Mouse (Mus musculus) heart, adult 8-10 months (tissue): ENCODE data around the gene Stub1. TPM values are rescaled to one million over a fixed set of nuclear protein-coding genes. Genes with fewer than 3 reads are reported as not detected.
A peak's percentile ranks its signal among the peaks of the same experiment; 100 is the strongest.
"Not testable (repeated sequence)": the region's sequence is repeated elsewhere in the genome, so short reads cannot be mapped to it uniquely, and the experiment has no call there.

Source experiments
- DNase-seq: peaks from one replicate; pipeline ENCODE4 v3.0.0; 2022; ENCODE audit warnings: low spot score
- total RNA-seq, 4 experiments: library from RNA; stranded (reverse); gene quantifications; 2 replicates each; pipeline ENCODE4 v1.2.4; 2022

Gene Stub1
- 100 to 1,000 TPM; 129 to 137 (median 130) TPM for total RNA-seq

DNA sequence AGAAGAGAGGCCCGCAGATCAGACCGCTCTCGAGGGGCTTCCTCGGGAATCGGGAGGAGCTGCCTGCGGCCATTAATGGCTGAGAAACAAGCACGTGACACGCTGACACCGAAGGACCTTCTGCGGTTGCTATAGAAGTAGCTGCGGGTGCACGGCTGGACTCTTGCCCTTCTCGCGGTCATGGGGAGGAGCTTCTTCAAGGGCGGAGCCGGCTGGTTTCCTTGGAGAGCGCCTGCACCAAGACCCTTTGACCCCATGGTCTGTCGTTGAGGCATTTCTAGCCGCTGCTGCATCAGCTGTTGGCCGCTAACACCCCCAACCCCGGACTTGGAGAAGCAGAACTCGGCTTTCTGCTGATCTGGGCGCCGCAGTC, at the start of gene Stub1:
Gene Stub1 (minus strand): TSS at position 114 of the 373 bp plus-strand sequence.
- peak; percentile 92 for DNase-seq

DNA sequence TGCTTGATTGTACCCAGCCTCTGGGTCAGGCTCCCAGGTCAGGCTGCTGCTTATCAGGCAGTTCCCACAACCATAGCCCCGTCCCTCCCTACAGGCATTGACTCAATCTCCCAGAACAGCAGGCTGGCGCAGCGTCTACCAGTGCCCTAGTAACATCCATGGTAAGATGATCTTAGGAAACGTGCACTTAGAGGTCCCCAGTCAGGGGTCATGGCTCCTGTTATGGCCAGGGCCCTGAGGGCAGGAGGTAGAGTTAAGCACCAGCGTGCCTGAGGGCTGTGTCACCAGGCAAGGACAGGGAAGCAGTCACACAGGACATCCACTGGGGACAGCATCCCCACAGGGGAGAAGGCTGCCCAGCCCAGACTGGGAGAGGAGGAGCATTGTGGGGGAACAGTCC, 49.1 kb upstream of the Stub1 start:
- DNase-seq = no peak

DNA sequence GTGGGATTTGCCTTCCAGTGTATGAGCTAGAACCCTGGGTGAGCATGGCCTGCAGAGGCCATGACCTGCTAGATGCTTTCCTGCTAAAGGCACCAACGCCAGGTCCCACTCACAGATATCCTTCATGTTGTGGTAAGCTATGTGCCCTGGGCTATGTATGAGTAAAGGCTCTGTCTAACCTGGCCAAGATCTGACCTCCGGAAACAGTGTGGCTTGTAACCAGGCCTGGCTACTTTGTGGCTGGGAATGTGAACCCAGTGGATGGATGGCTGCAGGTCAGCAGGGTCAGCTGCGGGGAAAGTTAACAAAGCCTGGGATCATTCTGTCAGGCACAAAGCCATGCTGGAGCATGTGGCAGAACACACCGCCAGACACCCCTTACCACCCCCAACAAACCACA, 48.5 kb upstream of the Stub1 start:
- DNase-seq = no peak

DNA sequence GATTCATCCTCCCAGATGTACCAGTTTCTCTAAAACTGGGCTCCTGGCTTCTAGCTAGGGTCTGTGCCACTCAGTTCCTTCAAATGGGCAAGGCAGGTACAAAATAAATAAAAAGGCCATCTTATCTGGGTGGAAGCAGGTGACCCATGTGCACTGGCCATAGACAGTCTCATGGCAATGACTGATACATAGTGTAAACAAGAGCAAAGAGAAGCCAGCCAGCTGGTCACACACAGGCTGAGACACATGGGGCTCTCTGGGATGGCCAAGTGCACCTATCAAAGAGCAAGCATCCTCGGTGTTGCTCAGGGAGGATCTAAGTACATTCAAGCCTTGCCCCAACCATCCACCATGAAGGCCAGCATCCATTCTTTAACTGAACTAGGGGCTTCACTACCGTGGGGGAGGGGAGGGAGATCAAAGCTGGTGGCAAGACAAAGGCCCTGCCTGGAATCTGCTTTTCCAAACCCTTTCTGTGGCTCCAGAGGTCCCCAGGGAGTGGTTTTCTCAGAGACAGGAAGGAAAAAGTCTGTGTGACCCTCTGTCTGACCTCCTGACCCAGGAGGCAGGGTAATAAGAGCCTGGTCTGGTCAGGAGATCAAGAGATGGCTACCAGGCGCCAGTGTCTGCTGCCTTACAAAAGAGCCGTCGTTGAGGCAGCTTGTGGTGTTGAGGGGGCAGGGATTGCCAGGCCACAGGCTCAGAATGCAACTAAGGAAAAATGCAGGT, 47.9 kb upstream of the Stub1 start:
- DNase-seq = no peak

GRCm38 (mm10) chr17:25880196-25880910, 47.1 kb upstream of the Stub1 start, which contains the start of gene Wfikkn1:
TSS of gene Wfikkn1 (minus strand) at chr17:25880858.
- DNase-seq = no peak

GRCm38 (mm10) chr17:25879750-25880149, 46.5 kb upstream of the Stub1 start:
- no peak for DNase-seq

- DNase-seq = no peak
Observed at GRCm38 (mm10) chr17:25879261-25879660, 46.1 kb upstream of the Stub1 start.

DNA sequence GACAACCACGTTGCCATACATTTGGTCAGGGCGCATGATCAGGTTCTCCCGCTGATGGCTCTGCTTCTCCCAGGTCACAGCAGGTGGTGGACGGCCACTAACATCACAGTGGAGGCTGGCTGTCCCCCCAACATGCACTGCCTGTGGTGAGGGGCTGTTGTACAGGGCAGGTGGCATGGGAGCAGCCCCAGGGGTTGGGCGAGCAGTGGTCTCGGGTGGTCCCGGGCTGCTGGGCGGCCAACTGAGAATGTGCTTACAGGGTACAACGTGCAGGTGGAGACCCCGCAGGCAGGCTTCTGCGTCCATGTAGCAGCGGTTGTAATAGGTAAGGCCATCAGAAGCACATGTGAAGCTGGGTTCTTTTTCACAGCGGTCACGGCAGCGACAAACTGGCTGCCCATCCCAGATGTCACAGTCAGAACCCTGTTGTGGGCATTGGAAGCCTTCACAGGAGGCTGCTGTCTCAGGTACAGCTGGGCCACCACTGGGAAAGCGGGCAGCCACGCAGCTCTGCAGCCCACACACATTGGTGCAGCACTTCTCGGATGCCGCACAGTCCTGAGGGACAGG, 45.5 kb upstream of the Stub1 start:
- no peak for DNase-seq

DNA sequence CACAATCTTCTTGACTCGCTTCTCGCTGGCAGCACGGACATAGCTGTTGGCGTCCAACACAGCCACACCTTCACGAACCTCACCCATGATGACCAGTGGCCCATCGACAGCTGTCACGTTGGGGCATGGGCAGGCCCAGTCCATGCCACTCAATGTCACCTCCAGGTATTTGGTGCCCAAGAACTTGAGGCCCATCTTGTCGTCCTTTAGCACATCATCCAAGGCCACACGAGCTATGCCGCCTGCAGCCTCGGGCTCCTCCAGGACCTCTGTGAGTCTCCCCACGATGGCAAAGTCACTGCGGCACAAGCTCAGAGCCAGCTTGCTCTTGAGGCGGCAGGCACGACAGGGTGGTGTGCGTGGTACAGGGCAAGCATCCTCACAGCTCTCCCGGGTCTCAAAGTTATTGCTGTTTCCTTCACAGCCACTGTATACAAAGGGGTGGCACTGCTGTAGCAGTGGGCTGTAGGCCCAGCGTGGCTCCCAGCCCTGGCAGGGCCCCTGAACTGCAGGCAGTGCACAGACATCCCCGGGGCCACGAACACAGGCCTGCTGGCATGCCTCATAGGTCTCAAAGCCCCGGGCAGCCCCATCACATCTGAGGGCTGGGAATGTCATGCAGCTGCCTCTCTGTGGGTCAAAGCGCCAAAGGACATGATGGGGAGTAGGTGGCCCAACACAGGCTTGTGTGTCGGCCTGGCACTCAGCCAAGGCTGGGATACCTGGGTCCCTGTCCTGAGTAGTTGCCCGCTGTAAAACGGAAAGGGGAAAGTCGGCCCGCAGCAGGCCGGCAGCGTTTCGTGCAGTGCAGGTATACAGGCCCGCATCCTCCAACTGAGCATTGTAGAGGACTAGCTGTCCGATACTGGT, 44.8 kb upstream of the Stub1 start:
- no peak for DNase-seq

GRCm38 (mm10) chr17:25877025-25877424, 43.8 kb upstream of the Stub1 start:
- no peak for DNase-seq

- DNase-seq = no peak
Observed at GRCm38 (mm10) chr17:25876347-25876915, 43.2 kb upstream of the Stub1 start.

GRCm38 (mm10) chr17:25875171-25876136, 42.2 kb upstream of the Stub1 start:
- DNase-seq = peak; percentile 88

DNA sequence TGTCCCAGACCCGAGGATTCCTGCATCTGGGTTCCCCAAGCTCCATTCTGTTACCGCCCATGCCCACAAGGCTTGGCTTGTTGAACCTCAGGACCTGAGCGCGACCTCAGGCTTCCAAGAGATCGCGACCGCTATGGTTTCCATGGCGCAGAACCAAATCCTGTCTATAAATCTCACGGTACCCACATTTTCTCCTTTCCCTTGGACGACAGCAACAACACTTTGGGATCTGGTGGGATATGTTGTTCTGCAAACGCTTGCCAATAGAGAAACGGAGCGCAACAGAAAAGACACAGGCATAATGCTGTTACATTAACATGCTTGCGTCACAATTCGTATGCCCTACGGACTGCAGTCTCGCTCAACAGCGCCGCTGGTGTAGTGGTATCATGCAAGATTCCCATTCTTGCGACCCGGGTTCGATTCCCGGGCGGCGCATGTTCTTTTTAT, 41.5 kb upstream of the Stub1 start, which contains the start of gene Mettl26:
Gene Mettl26 (plus strand): TSS at position 354 of the 450 bp plus-strand sequence.
- peak; percentile 96 for DNase-seq

- DNase-seq = no peak
Observed at GRCm38 (mm10) chr17:25874148-25874720, 41.0 kb upstream of the Stub1 start.

DNA sequence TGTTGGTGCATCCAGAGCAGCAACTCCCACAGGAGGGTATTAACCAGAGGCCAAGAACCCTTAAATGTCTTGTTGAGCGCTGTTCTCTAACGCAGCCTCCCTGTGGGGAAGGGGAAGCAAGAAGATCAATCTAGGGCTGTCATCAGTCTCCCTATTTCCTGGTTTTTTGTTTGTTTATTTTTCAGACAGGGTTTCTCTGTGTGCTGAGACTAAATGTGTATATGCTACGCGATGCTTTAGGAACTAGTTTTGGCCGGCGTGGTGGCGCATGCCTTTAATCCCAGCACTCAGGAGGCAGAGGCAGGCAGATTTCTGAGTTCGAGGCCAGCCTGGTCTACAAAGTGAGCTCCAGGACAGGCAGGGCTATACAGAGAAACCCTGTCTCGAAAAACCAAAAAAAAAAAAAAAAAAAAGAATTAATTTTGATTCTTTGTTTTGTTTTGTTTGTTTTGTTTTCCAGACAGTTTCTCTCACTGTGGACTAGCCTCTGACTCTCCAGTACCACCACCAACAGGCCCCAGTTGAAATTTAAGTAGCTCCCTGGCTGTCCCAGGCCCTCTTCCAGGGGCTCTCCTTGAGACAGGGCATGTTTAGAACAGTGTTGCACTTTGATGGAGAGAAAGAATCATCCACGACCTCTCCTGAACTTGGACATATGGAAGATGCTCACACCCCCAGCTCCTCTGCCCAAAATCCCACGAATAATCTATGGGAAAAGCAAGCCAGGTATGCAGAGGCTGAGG, 40.4 kb upstream of the Stub1 start:
- no peak for DNase-seq

- DNase-seq = no peak
Observed at GRCm38 (mm10) chr17:25872676-25873075, 39.5 kb upstream of the Stub1 start.

DNA sequence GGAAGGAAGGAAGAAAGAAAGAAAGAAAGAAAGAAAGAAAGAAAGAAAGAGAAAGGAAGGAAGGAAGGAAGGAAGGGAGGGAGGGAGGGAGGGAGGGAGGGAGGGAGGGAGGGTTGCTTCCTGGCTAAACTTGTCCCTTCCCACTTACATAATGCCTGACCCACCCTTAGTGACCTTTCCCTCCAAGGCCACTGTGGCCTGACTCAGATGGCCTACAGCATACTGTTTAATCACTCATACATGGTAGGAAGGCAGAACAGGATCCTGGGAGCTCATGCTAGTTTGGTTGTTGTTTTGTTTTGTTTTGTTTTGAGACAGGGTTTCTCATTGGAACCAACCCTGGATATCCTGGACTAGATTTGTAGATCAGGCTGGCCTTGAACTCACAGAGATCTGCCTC, 38.4 kb upstream of the Stub1 start:
- DNase-seq = not testable (repeated sequence)

DNA sequence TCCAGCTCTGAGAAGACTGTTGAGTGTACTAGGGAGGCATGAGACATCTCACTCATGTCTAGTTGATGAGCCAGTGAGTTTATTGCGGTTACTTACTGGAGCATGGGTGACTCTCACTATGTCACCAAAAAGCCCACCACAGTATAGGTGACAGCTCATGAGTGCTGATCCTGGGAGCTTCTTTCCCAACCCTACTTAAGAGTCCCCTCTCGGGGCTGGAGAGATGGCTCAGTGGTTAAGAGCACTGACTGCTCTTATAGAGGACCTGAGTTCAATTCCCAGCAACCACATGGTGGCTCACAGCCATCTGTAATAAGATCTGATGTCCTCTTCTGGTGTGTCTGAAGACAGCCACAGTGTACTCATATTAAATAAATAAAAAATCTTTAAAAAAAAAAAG, 36.8 kb upstream of the Stub1 start:
- no peak for DNase-seq

GRCm38 (mm10) chr17:25869498-25869897, 36.3 kb upstream of the Stub1 start:
- DNase-seq = no peak
